Mouse (Mus musculus): ENCODE results near the gene Gast. TPM values are rescaled to one million over a fixed set of nuclear protein-coding genes. Genes with fewer than 3 reads are reported as not detected.
"Not testable (repeated sequence)": the region's sequence is repeated elsewhere in the genome, so short reads cannot be mapped to it uniquely, and the experiment has no call there.

Gast gene
- total RNA-seq (2022): not detected

- DNase-seq (ENCODE audit: low spot score in 2 of 2): no peak
Observed at GRCm38 (mm10) chr11:100333944-100334457, at the start of gene Gast. Gast (plus strand) TSS chr11:100334407.

DNA sequence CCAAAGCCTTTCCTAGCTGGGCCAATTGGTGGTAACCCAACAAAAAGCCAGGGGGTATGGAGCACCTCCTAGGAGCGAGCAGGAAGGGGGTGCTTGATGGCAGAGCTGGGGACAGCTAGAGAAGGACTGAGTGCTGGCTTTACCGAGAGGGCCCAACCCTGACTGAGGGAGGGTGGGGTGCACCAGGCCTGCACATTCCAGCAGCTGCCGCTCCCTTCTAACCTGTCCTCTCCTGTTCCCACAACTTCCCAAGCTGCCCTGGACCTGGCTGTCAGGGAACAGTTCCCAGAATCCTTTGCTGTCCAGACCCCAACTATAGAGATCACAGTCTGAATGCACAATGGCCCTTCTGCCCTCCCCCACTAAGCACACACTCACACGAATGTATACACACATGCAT lies 49.2 kb upstream of the Gast start:
- no peak for DNase-seq (ENCODE audit: low spot score in 2 of 2)

DNA sequence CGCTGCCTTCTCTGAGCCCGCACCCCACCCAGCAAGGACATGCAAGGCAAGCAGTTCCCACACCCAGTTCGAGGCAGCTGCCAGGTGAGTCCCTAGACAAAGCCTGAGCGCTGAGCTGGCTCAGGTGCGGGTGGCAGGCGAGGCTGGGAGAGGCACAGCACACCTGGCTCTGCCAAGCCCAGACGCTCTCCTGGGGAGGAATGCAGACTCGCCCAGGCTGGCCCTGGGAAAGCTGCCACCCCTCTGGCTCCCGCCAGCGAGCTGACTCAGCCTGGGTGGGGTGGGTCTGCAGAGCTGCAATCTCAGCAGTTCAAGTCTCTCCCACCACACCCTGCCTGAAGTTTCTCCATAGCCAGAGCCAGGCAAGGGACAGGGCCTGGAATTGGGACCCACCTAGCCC lies 47.2 kb upstream of the Gast start:
- DNase-seq (ENCODE audit: low spot score in 2 of 2): peak; percentile 34 to 57

DNA sequence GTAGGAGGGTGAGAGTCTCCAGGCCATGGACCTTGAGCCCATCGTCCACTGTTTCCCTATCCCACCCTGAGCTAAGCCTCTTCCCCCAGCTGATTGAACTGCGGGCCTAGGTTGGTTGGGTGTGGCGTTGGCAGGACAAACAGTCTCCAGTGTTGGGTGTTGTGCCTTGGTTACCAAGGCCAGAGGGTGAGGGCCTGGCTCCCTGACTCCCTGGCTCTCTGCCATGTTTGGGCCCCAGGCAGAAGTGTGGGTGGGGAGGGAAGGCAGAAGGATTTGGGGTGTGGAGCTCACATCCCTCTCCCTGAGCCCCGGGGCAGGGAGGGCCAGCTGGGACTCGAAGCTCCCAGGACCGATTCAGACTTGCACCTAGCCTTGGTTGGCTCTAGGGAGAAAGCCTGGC lies 45.3 kb upstream of the Gast start:
- no peak for DNase-seq (ENCODE audit: low spot score in 2 of 2)

DNA sequence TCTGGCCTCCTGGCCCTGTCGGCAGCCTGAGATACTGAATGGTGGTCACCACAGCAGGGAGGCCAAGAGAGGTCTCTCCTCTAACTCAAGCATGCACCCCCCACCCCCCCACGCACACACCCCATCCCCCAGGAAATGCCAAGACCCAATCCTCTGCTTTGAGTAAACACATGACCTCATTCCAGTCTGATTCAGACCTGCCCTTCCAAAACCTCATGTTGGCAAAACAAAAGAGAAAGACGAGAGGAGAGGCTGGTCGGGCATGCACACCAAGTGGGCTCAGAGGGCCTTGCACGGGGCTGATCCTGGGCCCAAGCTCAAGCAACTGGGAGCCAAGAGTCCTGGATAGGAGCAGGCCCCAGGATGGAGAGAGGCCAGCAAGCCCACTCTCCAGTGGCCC lies 44.0 kb upstream of the Gast start:
- DNase-seq (ENCODE audit: low spot score in 2 of 2): no peak

DNA sequence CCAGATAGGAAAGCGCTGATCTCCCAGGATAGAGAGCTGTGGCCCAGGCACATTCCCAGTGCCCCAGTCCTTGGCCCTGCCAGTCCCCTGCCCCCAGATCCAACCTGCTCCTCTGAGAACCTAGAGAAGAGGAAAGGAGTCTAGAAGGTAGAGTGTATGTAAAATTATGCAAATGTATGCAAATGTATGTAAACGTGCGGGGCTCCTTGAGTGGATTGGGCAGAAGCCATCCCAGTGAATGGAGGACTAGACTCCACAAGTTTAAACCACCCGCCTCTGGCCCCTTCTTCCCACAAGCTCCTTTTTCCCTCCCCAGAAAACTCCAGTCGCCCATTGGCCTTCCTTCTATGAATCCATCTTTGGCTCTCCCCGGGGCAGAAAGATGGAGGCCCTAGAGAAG lies 41.3 kb upstream of the Gast start:
- DNase-seq (ENCODE audit: low spot score in 2 of 2): no peak

- peak; percentile 51 to 52 for DNase-seq (ENCODE audit: low spot score in 2 of 2)
Observed at GRCm38 (mm10) chr11:100295308-100295707, 38.9 kb upstream of the Gast start.

- DNase-seq (ENCODE audit: low spot score in 2 of 2): no peak
Observed at GRCm38 (mm10) chr11:100297801-100298200, 36.4 kb upstream of the Gast start.

DNA sequence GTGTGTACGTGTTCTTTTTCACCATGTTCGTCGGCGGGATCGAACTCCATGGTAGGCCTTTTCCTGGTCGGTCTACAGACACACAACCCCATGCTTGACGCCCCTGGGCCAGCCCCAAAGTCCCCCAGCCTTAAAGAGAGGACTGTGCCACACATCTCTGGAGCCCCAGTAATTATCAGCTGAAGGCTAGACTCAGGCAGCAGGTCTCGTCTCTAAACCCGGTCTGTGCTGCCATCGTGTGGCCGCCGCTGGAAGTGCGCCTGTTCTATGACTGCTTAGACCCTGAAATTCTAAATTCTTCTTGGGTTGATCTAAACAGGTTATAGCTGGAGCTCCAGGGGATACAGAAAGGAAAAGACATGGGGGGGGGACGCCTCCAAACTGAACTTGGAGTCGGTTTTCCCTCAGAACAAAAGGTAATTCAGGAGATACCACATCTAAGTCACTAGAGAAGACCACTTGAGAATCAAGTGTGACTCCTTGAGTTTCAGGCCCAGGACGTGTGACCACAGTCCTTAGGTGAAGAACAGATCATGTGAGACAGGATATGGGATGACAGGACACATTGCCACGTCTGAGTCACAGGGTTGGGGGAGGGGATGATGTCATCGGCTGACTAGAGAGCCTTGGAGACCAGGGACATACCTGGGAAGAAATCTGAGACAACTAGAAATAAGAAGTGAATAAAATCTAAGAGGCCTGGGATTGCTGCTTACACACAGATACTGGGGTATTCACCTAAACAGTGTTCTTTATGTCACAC lies 35.8 kb upstream of the Gast start:
- DNase-seq (ENCODE audit: low spot score in 2 of 2): peak; percentile 53 to 66

DNA sequence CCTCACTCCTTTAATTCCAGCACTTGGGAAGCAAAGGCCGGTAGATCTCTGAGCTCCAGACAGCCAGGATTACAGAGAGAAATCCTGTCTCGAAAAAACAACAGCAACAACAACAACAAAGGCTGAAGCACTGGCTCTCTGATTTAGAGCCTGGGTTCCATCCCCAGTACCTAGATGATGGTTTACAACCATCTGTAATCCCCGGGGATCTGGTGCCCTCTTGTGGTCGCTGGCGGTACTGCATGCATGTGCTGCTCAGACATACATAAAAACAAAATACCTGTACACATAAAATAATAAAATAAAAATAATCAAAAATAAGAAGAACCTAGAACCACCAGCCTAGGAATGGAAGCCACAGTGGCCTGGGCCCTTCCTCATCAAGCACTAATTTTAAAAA lies 33.9 kb upstream of the Gast start:
- no peak for DNase-seq (ENCODE audit: low spot score in 2 of 2)

- no peak for DNase-seq (ENCODE audit: low spot score in 2 of 2)
Observed at GRCm38 (mm10) chr11:100301292-100301691, 32.9 kb upstream of the Gast start.

DNA sequence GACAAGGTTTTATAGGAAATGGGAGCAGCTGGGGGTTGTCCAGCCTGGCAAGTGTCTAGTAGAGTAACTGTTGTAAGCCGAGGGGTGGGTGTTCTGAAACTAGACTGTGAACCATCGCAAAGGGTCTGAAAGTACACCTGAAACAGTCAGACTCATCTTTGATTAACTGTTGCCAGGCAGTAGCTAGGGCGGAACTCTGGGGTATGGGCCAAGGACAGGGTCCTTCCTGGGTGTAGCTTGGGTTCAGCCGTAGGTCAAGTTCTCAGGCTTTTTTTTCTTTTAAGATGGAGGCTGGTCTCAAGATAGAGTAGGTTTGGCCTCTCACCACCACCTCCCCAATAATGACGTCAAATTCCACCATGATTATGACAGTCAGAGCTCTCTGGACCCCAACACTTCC lies 26.3 kb upstream of the Gast start:
- no peak for DNase-seq (ENCODE audit: low spot score in 2 of 2)

- DNase-seq (ENCODE audit: low spot score in 2 of 2): not testable (repeated sequence)
Observed at GRCm38 (mm10) chr11:100308672-100309071, 25.5 kb upstream of the Gast start.

DNA sequence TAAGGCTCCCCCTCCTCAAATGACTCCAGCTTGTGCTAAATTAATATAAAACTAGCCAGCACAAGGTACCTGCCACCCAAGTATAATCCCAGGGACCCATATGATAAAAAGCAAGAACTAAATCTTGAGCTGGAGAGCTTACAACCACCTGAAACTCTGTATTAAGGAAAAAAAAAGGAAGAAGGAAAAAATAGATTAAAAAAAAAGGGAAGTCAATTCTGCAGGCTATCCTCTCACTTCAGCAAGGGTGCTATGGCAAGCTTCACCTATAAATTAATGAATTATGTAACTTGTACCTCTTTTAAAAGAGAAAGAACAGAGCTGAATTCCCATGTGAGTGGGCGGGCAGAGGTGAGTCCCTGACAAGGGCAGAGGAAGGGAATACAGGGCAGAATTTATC lies 22.6 kb upstream of the Gast start:
- DNase-seq (ENCODE audit: low spot score in 2 of 2): no peak

DNA sequence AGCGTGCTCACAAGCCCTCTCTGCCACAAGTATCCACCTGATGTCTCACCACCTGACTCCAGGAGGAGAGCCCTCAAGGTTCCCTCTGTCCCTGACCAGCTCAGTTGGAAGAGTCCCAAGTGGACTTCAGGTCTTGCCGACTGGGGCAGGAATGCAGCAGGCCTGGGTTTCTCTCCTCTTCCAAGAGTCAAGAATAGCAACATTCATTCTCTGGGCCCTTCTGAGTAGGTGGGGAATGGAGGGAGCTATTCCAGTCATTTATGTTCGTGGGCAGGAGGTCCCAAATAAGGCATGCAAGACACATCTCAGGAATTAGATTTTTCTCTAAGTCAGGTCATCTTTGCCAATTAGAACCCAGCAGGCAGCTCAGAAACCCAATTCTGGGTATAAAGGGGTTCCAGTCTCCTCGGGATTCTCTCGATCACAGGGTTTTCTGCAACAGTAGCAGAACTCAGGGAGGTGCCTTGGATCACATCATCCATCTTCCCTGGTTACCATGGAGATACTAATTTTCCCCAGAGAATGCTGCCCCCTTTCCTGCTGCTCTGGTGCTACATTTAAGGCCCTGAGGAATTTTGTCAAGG lies 22.0 kb upstream of the Gast start:
- peak in 1 of 2 experiments; percentile 24 for DNase-seq (ENCODE audit: low spot score in 2 of 2)

GRCm38 (mm10) chr11:100313424-100313823 lies 20.8 kb upstream of the Gast start:
- DNase-seq (ENCODE audit: low spot score in 2 of 2): no peak

- no peak for DNase-seq (ENCODE audit: low spot score in 2 of 2)
Observed at GRCm38 (mm10) chr11:100315439-100315838, 18.8 kb upstream of the Gast start.

- no peak for DNase-seq (ENCODE audit: low spot score in 2 of 2)
Observed at GRCm38 (mm10) chr11:100317826-100318380, 16.3 kb upstream of the Gast start.

GRCm38 (mm10) chr11:100318529-100319451 lies 15.4 kb upstream of the Gast start:
- no peak for DNase-seq (ENCODE audit: low spot score in 2 of 2)

DNA sequence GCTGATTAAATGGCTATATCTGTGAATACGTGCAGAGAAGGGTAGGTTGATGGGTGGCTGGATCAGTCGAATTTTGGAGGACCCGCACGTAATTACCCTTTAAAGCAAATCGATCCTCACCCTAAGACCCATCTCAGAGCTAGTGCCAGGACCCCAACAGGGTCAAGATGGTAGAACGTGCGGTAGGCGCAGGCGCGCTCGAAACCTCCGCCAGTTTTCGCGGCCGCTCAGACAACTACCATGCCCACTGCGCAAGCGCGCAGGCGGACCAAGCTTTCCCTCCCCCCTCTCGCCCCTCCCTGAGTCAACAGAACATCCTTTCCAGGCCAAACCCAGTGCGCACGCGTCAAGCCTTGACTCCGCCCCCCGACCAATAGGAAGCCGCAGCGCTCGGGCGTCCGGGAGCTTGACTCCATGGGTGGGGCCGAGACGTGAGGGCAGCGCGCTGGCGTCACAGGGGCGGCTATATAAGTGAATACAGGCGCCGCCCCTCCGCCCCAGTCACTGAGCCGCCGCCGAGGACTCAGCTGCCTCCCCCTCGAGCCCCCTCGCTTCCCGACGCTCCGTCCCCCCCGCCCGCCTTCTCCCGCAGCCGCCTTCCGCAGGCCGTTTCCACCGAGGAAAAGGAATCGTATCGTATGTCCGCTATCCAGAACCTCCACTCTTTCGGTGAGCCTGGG lies 14.6 kb upstream of the Gast start, which contains the start of gene Eif1:
Gene Eif1 (plus strand): TSS at position 394 of the 680 bp plus-strand sequence.
- peak; percentile 99 to 100 for DNase-seq (ENCODE audit: low spot score in 2 of 2)

DNA sequence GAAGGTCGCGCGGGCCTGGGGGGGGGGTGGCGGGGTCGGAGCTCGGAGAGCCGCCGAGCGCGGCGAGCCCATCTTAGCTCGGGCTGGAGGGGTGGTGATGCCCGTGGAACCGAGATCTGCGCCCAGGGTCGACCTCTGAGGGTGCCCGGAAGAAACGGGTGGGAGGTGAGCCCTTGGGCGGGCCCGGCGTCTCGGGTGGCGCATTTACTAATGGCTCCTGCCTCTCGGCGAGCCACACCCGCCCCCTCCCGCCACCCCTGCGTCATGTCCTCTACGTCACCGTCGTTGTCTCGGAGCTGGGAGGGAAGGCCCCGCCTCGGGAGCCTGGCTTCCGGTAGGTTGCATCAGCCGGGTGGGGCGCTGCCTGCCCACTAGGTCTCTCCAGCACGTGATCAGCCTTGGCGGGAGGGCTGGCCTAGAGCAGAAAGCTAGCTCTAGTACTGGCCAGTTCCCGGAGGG lies 14.0 kb upstream of the Gast start:
- peak; percentile 93 to 96 for DNase-seq (ENCODE audit: low spot score in 2 of 2)

Data from gastrocnemius, adult 8-10 months (tissue).